Mouse (Mus musculus) CH12F3 (cell line): ENCODE results near the gene Fzd5.

Experiments
- in situ Hi-C: fragments of 300-500 bp; cut with MboI; formaldehyde crosslinking; loops from 2 replicates; pipeline ENCODE4 v1.14.3; 2020; ENCODE audit warnings: low sequenced_read_pairs

The Fzd5 gene

GRCm38 (mm10) chr1:64734771-64735750 is 2.5 kb downstream of the Fzd5 start:
- in situ Hi-C loops: no loop called here

DNA sequence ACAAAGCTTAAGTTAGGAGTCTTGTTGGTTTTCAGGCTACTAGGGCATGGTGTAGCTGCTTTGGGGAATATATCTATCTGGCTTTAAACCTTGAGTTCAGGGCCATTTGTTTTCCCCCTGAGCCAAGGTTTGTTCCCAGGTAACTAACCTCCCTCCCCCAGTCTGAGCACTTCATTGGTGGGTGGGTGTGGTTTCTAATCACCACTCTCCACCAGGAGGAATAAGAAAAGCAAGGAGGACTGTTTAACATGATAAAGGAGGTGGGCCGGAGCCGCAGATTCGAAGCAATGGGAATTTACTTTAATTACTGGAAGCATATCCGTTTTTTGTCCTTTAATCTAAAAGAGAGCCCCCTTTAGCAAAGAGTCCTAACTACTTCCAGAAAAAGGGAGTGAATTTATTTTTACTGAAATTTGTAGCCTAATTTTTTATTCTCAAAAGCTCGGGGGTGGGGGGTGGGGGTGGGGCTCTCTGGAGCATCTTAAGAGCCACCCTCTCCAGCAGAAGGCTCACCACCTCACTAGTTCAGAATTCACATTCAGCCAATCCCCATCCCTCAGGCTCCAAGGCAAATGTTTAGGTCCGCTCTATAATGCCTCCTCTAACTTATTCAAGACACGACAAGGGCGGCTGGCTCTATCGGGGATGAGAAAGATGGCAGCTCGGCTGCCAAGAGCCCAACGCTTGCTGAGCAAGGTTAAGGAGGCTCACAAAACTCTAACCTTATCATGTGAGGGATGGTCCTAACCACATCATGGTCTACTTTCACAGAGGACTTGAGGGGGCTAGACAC is 3.9 kb downstream of the Fzd5 start:
- in situ Hi-C loops: no loop called here

- in situ Hi-C loops: no loop called here
Observed at GRCm38 (mm10) chr1:64732637-64733200, 4.8 kb downstream of the Fzd5 start.

DNA sequence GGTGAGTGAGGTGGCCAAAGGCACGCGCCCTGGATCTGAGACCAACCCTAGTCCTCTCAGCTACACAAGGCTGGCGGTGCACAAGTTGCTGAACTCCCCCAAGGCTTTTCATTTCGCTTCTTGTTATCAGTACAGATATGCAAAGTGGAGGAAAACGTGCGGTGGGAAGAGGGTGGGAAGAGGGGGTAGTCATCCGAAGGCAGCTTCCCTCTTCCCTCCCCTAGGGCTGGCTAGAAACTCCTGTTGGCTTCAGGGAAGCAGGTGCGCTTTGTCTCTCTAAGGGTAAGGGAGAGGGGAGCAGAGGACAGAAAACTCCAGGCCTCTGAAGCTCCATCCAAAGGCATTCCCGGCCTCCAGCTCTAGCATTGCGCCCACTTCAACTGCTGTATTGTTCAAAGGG is 5.4 kb downstream of the Fzd5 start:
- in situ Hi-C loops: no loop called here

- in situ Hi-C loops: no loop called here
Observed at GRCm38 (mm10) chr1:64731341-64732020, 6.1 kb downstream of the Fzd5 start.

- in situ Hi-C loops: no loop called here
Observed at GRCm38 (mm10) chr1:64730046-64730445, 7.5 kb downstream of the Fzd5 start.

DNA sequence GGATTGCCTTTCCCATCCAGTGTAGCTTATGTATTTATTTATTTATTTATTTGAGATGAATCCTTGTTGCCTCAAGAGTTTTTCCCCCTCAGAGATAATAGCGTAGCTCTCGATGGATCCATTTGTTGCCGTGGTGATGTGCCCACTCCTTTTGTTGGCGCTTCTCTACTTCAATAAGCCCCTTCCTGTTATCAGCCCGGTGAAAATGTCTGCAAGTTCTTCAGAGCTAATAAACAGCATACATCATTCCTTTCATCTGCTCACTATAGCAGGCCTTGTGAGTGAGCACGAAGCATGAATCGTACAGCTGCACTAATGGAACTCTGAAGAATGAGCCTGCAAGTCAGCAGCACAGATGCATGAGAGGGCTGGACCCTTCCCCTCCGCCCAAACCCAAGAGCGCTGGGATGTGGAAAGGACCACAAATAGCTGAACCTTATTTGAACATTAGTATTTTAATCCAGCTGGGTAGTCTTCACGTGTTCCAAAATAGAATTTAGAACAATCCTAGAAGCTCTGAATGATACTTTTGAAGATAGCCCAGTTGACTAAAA is 16.4 kb downstream of the Fzd5 start:
- in situ Hi-C loops: loop anchor here (25.0 kb wide), 1 partner anchor 1059 kb away; no protein-coding TSS in a partner anchor

GRCm38 (mm10) chr1:64717504-64717903 is 20.0 kb downstream of the Fzd5 start:
- in situ Hi-C loops: loop anchor here (10.0 to 25.0 kb wide), 2 partner anchors 267 to 1055 kb away; no protein-coding TSS in a partner anchor

DNA sequence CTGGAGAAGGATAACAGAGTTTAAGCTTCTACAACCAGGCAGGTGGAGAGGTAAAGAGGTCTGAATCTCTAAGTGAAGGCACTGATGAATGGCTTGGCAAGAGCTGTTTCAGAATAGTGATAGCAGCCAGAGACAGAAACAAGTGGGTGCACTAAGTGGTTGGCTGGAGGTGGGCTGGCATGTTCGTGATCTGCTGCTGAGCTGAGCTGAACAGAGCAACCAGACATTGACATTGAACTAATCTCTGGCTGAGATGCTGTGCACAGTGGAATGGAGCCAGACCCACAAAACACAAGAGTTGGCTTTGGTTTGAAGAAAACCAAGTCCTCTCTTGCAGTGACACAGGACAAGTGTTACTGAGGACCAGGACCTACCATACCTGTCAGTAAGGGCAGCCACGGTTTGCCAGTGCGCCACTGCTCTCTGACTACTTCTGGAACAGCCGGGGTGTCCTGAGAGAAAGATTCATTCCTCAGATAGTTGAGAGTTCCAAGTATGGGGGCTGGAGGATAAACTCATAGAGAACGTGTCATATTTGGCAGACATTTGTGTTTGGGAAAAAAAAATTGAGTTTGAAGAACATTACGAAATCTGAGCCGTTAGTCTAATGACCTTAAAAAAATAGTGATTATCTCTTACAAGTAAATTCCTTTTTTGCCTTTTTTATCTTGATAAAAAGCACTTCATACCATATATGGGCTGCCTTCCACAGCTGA is 20.8 kb downstream of the Fzd5 start:
- in situ Hi-C loops: loop anchor here (10.0 to 25.0 kb wide), 2 partner anchors 268 to 1054 kb away; no protein-coding TSS in a partner anchor

- in situ Hi-C loops: loop anchor here (10.0 to 25.0 kb wide), 2 partner anchors 269 to 1053 kb away; no protein-coding TSS in a partner anchor
Observed at GRCm38 (mm10) chr1:64715458-64715857, 22.1 kb downstream of the Fzd5 start.

DNA sequence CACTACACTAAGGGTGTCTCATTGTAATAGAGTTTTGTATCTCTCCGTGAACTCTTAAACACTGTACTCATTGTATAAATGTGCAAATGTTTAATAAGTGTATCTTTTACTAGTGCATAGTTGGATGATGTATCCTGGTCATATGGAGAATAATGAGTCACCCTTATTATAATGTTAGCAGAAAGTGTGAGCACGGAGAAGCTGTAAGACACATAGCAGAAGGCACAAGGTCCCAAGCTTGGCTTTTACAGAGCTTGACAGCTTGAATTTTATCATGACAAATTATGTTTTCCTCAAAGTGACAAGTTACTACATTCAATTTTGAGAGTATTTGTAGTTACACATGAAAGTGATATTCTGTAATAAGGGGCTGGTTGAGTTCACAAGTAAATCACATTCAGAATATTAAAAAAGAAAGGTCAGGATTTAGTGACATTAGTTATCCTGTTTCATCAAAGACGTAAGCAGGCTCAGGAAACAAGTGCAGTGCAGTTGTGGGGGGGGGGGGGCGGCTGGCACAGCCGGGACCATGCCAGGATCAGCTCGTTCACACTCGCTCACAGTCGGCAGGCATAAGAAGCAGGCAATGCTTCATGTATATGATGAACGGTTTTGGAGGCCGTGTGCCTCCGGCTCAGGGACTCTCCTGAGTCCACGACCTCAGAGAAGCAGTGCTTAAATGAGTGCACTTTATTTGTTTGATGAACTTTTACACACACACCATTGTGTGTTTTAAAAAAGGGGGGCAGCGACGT is 25.4 kb downstream of the Fzd5 start:
- in situ Hi-C loops: loop anchor here (10.0 to 25.0 kb wide), 2 partner anchors 273 to 1050 kb away; no protein-coding TSS in a partner anchor

DNA sequence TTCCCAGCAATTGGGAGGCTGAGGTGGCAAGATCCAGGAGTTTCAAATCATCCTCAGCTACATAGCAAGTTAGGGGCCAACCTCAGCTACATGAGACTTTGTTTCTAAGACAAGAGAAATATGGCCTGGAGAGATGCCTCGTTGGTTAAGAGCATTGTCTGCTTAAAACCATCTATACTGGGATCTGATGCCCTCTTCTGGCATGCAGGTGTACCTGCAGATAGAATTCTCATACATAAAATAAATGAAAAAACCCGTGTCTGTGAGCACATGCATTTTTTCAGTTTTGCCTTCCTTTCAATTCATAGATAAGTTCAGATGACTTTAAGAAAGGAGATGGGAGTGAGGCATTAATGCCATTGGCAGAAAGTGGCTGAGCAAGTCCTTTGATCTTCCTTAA is 27.7 kb downstream of the Fzd5 start:
- in situ Hi-C loops: loop anchor here (10.0 to 25.0 kb wide), 2 partner anchors 275 to 1048 kb away; no protein-coding TSS in a partner anchor

DNA sequence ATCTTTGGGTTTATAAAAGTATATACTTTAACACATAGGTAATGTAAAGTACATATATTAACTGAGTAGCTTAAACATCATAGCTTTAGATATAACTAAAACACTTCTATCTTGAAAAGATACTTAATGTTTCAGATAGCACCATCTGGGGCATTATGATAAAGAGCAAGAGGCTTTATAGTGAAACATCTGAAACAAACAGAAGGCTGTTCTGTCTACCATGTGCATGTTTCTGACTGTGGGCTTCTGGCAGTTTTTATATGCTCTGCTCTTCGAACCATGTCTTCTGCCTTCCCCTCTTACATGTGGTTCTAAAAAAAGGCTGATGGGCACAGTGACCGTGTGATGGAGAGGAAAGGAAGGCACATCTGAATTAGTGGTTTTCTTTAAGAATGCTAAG is 30.9 kb downstream of the Fzd5 start:
- in situ Hi-C loops: loop anchor here (25.0 kb wide), 1 partner anchor 1044 kb away; no protein-coding TSS in a partner anchor

DNA sequence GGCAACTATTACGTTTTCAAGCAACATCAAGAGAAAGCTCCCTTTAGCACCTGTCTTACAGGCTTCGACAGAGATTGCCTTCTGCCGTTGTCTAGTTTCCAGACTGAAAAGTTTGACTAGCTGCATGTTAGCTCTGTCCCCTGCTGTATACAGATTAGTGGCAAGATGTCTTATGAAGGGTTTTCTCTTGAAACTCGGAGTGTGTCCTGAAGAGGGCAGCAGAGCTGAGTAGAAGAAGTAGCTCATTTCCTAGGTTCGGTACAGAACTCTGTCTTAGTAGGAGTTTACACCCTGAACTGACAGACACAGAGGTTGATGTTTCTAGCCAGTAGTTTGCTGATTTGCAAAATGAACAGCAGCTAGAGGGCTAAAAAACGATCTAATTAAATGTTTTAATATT is 32.3 kb downstream of the Fzd5 start:
- in situ Hi-C loops: loop anchor here (25.0 kb wide), 1 partner anchor 1043 kb away; no protein-coding TSS in a partner anchor

- in situ Hi-C loops: loop anchor here (25.0 kb wide), 1 partner anchor 1039 kb away; no protein-coding TSS in a partner anchor
Observed at GRCm38 (mm10) chr1:64701780-64702179, 35.8 kb downstream of the Fzd5 start.

- in situ Hi-C loops: no loop called here
Observed at GRCm38 (mm10) chr1:64695156-64695555, 42.4 kb downstream of the Fzd5 start.

GRCm38 (mm10) chr1:64691581-64691980 is 46.0 kb downstream of the Fzd5 start:
- in situ Hi-C loops: no loop called here

DNA sequence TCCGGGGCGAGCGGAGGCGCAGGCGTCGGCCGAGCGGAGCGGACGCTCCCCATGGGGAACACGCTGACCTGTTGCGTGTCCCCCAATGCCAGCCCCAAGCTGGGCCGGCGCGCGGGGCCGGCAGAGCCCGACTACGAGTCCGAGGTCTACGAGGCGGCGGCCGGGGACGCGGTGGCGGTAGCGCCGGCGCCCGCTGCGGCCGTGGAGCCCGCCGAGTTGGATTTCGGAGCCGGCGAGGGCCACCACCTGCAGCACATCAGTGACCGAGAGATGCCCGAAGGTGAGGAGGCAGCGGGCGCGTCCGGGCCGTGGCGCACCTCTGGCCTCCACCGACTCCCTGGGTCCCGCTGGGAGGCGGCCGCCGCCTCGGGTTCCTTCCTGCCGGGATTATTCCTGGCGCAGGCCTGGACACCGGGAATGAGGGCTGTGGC is 46.4 kb downstream of the Fzd5 start:
- in situ Hi-C loops: no loop called here
